In the genomic region with DNA sequence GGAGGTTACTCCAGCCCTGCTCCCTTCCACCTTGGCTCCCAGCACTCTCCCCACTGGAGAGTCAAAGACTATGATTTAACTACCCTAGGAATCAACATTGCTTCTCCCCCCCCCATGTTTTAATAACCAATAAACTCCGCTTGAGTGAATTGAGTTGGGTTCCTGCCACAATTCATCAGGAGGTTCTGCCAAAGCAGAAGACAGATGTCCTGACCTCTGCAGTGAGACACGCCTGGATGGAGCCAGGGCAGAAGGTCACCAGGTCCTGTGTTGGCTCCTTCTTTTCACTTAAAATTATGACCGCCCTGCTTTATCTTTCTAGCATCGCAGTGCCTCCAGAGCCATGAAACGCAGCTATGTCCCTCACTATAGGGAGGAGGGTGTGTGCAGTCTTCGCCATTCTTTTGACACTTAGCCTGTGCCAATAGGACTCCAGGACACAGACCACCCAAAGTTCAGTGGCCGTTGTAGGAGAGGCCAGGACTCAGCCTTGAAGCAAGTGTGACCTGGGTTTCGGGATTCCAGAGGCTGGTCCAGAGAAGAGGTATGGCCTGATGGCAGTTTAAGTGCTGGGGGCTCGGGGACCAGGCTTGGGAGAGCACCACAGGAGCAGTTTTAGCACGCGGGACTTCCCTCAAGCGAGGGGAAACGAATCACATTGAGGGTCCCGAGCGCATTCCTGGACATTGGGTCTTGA, we compare ENCODE assay signal across 8 mouse cellular contexts. TPM values are rescaled to one million over a fixed set of nuclear protein-coding genes. Genes with fewer than 3 reads are reported as not detected.
DNase-seq lines count a peak whose midpoint lies in the region; ATAC-seq and TF ChIP-seq lines count a peak whose summit lies in the region.

No protein-coding gene starts in this region.

- TF ChIP-seq CTCF in lung, postnatal 0 days (IDR thresholded peaks at IDR 0.05), result no peak
- TF ChIP-seq CTCF in stomach, postnatal 0 days (IDR thresholded peaks at IDR 0.05; ENCODE audit: low read depth), result no peak

- peak overlapping the region; percentile 49; the same call in 1 of the 2 replicates for H3K4me3 ChIP-seq in lung, postnatal 0 days (ENCODE audit: low read depth, low read length)
- peak overlapping the region; percentile 72 for H3K4me3 ChIP-seq in hindbrain, embryonic 13.5 days
- peak overlapping the region; percentile 66 for H3K4me3 ChIP-seq in liver, embryonic 11.5 days (ENCODE audit: low read depth, low read length)
- peak overlapping the region; percentile 56 for H3K4me3 ChIP-seq in stomach, postnatal 0 days (ENCODE audit: low read depth, low read length)

- WGBS in lung, postnatal 0 days, result 22% methylated on average over 15 of the region's 15 CpGs
- 24% methylated on average over 15 of the region's 15 CpGs for WGBS in hindbrain, embryonic 13.5 days
- WGBS in liver, embryonic 11.5 days, result 29% methylated on average over 15 of the region's 15 CpGs
- 19% methylated on average over 15 of the region's 15 CpGs for WGBS in stomach, postnatal 0 days

- H3K27me3 ChIP-seq in lung, postnatal 0 days (replicated peaks; ENCODE audit: insufficient read depth, low read length), result peaks cover 18% of the 10 kb centered on the region; the same call in 1 of the 2 replicates
- peaks cover 36% of the 10 kb centered on the region for H3K27me3 ChIP-seq in hindbrain, embryonic 13.5 days
- H3K27me3 ChIP-seq in liver, embryonic 11.5 days (replicated peaks; ENCODE audit: control insufficient read depth, insufficient read depth, low read length), result peaks cover 45% of the 10 kb centered on the region
- peaks cover 7% of the 10 kb centered on the region; the same call in 1 of the 2 replicates for H3K27me3 ChIP-seq in stomach, postnatal 0 days (ENCODE audit: control insufficient read depth, insufficient read depth, low read length)

- H3K4me2 ChIP-seq in lung, postnatal 0 days (replicated peaks; ENCODE audit: low read depth, low read length), result peak overlapping the region; percentile 100
- H3K4me2 ChIP-seq in hindbrain, embryonic 13.5 days, result peak overlapping the region; percentile 90
- H3K4me2 ChIP-seq in liver, embryonic 11.5 days, result peak overlapping the region; percentile 100
- H3K4me2 ChIP-seq in stomach, postnatal 0 days (replicated peaks; ENCODE audit: low read depth), result peak overlapping the region; percentile 98

- H3K9me3 ChIP-seq in lung, postnatal 0 days (ENCODE audit: low read length), result no peaks in the 10 kb centered on the region
- H3K9me3 ChIP-seq in hindbrain, embryonic 13.5 days, result peaks cover 7% of the 10 kb centered on the region; the same call in 1 of the 2 replicates
- H3K9me3 ChIP-seq in liver, embryonic 11.5 days (ENCODE audit: control insufficient read depth, low read length), result no peaks in the 10 kb centered on the region
- H3K9me3 ChIP-seq in stomach, postnatal 0 days (ENCODE audit: control insufficient read depth, low read length), result no peaks in the 10 kb centered on the region

- DNase-seq in lung, postnatal 0 days (ENCODE audit: low spot score), result no peak
- DNase-seq in lung, postnatal 10 days, result no peak
- DNase-seq in liver, embryonic 11.5 days (ENCODE audit: low spot score), result no peak
- no peak for DNase-seq in stomach, postnatal 0 days (ENCODE audit: low spot score)
- no peak for DNase-seq in frontal cortex, postnatal 10 days (ENCODE audit: low spot score in 2 of 2)
- DNase-seq in adrenal gland, postnatal 36 days, result no peak
- DNase-seq in frontal cortex, postnatal 14 days (ENCODE audit: low spot score in 2 of 2), result no peak

- H3K9ac ChIP-seq in lung, postnatal 0 days (replicated peaks; ENCODE audit: low read depth), result 0 out of 2 replicates have a peak overlapping the region, but pooled peaks have one; percentile 9
- peak overlapping the region; percentile 89 for H3K9ac ChIP-seq in hindbrain, embryonic 13.5 days
- H3K9ac ChIP-seq in liver, embryonic 11.5 days (ENCODE audit: low read depth, low read length), result no peak overlapping the region
- peak overlapping the region; percentile 62; the same call in 1 of the 2 replicates for H3K9ac ChIP-seq in stomach, postnatal 0 days (ENCODE audit: low read length)

- no peak for TF ChIP-seq EP300 in lung, postnatal 0 days (IDR thresholded peaks at IDR 0.05)
- no peak for TF ChIP-seq EP300 in stomach, postnatal 0 days (optimal IDR thresholded peaks at IDR 0.05)

- no peak for ATAC-seq in lung, postnatal 0 days
- peak; percentile 32 for ATAC-seq in hindbrain, embryonic 13.5 days (ENCODE audit: low FRiP score)
- no peak for ATAC-seq in liver, embryonic 11.5 days (replicated peaks; ENCODE audit: low FRiP score)
- ATAC-seq in stomach, postnatal 0 days (ENCODE audit: low FRiP score, low TSS enrichment), result no peak

- H3K4me1 ChIP-seq in lung, postnatal 0 days (ENCODE audit: insufficient read depth, low read depth, low read length), result 0 out of 2 replicates have a peak, but pooled peaks cover 2% of the 10 kb centered on the region
- peaks cover 5% of the 10 kb centered on the region for H3K4me1 ChIP-seq in hindbrain, embryonic 13.5 days (replicated peaks)
- peaks cover 7% of the 10 kb centered on the region for H3K4me1 ChIP-seq in liver, embryonic 11.5 days (replicated peaks; ENCODE audit: control insufficient read depth, insufficient read depth, low read length)
- no peaks in the 10 kb centered on the region for H3K4me1 ChIP-seq in stomach, postnatal 0 days (replicated peaks; ENCODE audit: control insufficient read depth, insufficient read depth)

- H3K27ac ChIP-seq in lung, postnatal 0 days (ENCODE audit: low read length), result no peak overlapping the region
- no peak overlapping the region for H3K27ac ChIP-seq in hindbrain, embryonic 13.5 days
- no peak overlapping the region for H3K27ac ChIP-seq in liver, embryonic 11.5 days (ENCODE audit: low read depth, low read length)
- H3K27ac ChIP-seq in stomach, postnatal 0 days (replicated peaks), result no peak overlapping the region

- no peaks in the 10 kb centered on the region for H3K36me3 ChIP-seq in lung, postnatal 0 days (ENCODE audit: insufficient read depth, low read length)
- no peaks in the 10 kb centered on the region for H3K36me3 ChIP-seq in hindbrain, embryonic 13.5 days
- H3K36me3 ChIP-seq in liver, embryonic 11.5 days (ENCODE audit: control insufficient read depth, insufficient read depth, low read length), result no peaks in the 10 kb centered on the region
- no peaks in the 10 kb centered on the region for H3K36me3 ChIP-seq in stomach, postnatal 0 days (ENCODE audit: control insufficient read depth, insufficient read depth, low read length)

RNA-seq across cellular contexts. Expression of gene Rasgef1c, which starts 0.5 kb away (rescaled TPM):
- not detected in 2 replicates for polyA plus RNA-seq in lung, postnatal 0 days (2015; fragmentation: Nextera tagmentation; extraction: Ambion mirVana)
- 14.4 and 16.5 TPM in 2 replicates for polyA plus RNA-seq in hindbrain, embryonic 13.5 days (2015; fragmentation: Nextera tagmentation; extraction: Ambion mirVana)
- not detected in 2 replicates for polyA plus RNA-seq in liver, embryonic 11.5 days (2014; fragmentation: Nextera tagmentation; extraction: Ambion mirVana)
- polyA plus RNA-seq in stomach, postnatal 0 days (2015; fragmentation: Nextera tagmentation; extraction: Ambion mirVana), result 0.57 and 0.74 TPM in 2 replicates
- under 1 TPM; 0.70 to 0.72 TPM for total RNA-seq in adrenal gland, postnatal 36 days (2021)

RNA-seq across cellular contexts. Expression of gene Mapk9, which starts 54.6 kb away (rescaled TPM):
- polyA plus RNA-seq in lung, postnatal 0 days (2015; fragmentation: Nextera tagmentation; extraction: Ambion mirVana), result 30.2 and 32.3 TPM in 2 replicates
- 54.0 TPM in 2 replicates for polyA plus RNA-seq in hindbrain, embryonic 13.5 days (2015; fragmentation: Nextera tagmentation; extraction: Ambion mirVana)
- 47.5 and 52.3 TPM in 2 replicates for polyA plus RNA-seq in liver, embryonic 11.5 days (2014; fragmentation: Nextera tagmentation; extraction: Ambion mirVana)
- polyA plus RNA-seq in stomach, postnatal 0 days (2015; fragmentation: Nextera tagmentation; extraction: Ambion mirVana), result 19.2 and 19.7 TPM in 2 replicates
- total RNA-seq in adrenal gland, postnatal 36 days (2021), result 10 to 100 TPM; 56.3 to 67.4 TPM
